Mouse (Mus musculus): ENCODE data around the gene Ubox5. TPM values are rescaled to one million over a fixed set of nuclear protein-coding genes. Genes with fewer than 3 reads are reported as not detected.

The Ubox5 gene
- total RNA-seq, 2 experiments from 2014 or later, result 3.4 to 5.3 TPM

DNA sequence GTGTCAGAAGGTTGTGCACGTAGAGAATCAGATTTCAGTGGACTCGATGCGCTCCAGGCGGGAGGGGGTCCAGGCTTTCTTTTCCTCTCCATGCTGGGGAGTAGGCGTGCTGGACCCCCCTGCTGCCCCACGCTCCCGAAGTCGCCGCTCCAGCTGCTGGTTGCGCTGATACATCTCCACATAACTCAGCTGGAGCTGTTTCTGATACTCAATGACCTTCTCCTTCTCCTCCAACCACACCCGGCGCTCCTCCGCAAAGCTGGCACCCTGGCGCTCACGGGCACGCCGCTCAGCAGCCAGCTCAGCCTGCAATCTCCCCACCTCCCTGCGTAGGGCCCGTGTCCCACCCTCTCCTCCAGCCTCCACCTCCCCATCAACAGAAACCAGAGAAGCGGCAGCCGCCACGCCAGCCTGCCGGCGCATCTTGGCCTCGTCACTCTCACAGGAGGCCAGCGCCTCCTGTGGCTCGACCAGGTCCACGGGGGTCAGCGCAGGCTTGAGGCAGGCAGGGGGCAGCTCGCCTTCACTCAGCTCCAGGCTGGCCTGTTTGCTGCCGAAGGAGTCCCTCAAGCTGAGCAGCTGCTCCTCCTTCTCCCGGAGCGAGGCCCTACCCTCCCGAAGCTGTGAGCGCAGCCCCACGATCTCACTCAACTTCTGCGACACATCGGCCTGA, 5.0 kb upstream of the Ubox5 start:
- no peak for DNase-seq
- intact Hi-C loops (cut with DNase I), result no loop called here

DNA sequence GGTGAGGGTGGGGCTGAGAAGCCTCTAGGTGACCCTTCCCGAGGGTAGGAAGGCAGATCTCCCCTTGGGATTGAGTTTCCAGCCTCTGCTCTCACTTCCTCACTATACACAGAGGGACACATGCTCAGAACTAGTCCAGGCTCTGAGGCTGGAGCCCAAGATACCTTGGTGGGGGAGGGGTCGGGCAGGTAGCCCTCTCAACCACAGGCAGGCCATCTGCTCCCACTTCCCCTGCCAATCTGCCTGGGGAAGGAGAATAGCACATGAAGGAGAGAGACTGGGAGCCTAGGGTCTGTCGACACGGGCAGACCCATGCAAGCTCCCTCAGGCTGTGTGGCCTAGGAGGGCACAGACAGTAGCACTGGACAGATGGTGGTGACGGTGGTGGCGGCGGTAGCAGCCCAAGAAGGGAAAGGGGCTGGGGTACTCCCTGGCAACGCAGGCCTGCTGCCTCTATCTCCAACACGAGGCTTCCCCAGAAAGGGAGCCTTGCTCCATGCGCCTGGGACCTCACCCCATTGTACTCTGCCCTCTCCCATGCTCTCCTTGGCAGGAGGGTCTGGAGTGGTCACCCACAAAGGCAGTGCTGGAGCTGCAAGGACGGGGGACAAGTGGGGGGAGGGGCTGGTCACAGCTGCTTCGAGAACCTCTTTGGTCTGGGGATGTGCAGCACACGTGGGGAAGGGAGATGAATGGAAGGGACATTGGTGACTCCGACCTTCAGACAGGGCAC, 4.3 kb upstream of the Ubox5 start:
- DNase-seq, result no peak
- intact Hi-C loops (cut with DNase I), result no loop called here

DNA sequence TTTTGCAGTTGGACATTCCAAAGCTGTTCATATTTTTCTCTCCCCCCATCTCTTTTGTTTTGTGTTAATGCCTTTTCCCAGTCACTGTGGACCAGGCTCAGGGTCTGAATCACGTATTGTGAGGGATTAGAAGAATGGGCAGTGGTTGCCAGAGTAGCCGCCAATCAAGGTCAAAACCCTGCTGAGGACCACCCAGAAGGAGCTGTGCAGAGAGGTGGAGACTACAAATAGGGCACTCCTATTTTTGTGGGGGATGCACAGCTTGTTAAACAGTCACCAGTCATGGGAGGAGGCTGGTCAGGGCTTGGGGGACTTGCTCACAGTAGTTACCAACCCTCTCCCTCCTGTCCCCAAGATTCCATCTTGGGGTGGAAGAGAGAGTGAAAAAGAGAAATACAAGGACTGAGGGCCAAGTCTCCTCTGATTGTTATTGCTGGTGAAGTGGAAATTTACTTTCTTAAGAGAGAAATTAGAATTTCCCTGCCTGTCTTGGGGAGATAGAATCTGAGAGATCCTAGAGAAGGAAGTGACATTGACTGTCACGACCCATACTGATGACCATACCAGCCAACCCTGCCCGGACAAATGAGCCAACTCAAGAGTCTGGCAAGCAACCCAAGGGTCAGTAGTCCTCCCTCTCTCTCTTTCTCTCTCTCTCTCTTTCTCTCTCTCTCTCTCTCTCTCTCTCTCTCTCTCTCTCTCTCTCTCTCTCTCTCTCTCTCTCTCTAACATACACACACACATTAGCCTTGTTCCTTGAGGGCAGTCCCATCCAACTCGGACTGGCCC, 3.2 kb upstream of the Ubox5 start:
- DNase-seq, result no peak
- intact Hi-C loops (cut with DNase I), result no loop called here

DNA sequence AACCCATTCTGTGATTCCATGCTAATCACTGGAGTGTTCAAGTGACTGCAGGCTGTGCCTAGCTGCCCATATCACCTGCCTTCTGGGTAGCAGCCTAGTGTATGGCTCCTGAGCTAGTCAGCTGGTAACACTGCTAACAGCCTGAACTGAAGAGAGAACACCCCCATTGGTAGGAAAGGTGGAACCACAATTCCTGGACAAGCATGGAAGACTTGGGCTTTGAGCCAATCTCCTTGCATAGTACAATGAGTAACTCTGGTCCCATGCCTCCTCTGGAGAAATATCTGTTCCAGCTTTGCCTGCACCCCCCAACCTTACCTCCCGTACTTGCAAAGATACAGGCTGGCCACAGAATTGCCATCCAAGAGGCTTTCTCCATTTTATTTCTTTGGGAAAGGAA, 2.6 kb upstream of the Ubox5 start:
- no peak for DNase-seq
- intact Hi-C loops (cut with DNase I), result no loop called here

DNA sequence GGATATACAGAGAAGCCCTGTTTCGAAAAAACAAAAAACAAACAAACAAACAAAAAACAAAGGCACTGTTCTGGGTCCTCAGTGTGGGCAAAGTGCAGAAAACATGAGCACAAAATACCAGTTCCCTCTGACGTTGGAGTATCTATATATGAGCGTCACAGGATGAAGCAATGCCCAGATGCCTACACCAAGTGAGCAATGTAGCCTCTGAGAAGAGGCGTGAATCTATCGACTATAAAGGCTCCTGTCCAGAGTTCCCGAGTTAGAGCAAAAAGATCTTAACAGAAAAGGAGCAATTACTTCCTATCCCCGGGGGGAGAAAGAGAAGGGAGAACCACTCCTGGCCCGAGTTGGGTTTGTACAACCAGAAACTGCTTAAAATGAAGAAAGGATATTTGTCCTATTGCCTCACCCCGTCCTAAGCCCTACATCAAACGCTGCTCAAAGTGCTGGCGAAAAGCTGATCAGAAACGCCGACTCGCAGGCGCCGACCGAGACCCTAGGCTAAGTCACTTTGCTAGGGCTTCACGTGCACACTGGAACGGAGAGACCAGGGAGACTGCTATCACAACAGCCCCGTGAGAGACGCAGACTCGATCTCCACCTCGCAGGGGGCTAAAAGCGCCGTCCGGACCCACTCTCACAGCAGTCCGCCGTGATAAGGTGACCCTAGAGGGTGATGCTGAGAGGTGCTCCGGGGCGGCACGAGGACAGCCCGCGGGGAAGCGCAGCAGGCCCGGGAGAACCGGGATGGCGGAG, 579 bp downstream of the Ubox5 start:
- intact Hi-C loops (cut with DNase I), result no loop called here
- no peak for DNase-seq

DNA sequence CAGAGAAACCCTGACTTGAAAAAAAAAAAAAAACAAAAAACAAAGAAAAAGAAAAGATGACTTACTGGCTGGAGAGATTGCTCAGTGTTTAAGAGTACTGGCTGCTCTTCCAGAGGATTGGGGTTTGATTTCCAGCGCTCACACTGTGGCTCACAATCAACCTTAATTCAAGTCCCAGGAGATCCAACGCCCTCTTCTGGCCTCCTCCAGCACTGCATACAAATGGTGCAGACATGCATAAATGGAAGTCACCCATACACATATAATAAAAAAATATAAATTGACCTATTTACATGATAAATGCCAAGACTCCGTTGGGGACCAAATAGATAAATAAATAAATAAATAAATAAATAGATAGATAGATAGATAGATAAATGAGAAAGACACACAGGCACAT, 1.4 kb downstream of the Ubox5 start:
- no peak for DNase-seq
- intact Hi-C loops (cut with DNase I), result no loop called here

DNA sequence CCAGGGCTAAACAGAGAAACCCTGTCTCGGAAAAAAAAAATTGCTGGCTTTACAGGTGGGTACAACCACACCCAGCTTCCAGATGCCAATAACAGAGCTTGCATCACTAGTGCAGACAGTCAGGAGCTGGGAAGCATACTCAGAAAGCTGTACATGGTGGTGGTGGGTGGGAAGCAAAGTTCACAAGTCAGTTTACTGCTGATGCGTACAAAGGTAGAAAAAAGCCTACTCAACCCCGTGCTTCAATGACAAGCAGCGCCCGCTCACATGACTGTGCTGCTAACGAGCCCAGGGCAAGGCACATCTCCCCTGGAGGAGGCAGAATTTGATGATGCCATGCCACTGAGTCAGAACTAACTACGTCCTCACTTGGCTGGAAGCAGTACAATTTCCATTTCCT, 10.9 kb downstream of the Ubox5 start:
- intact Hi-C loops (cut with DNase I), result no loop called here
- DNase-seq, result no peak

DNA sequence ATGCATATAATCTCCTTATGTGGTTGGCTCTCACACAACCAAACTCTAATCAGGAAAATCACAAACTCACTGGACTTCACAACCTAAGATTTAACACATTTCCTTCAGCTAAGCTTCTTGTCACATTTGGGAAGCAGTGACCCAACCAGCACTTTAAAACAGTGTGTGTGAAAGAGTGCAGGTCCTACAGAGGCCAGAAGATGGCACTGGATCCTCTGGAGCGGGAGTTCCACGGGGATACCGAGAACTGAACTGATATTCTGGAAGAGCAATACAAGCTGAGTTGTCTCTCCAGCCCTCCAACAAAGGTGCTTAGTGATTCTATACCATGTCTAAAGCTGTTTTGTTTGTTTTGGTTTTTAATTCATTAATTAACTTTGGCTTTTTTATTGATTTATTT, 16.7 kb downstream of the Ubox5 start:
- DNase-seq, result no peak
- intact Hi-C loops (cut with DNase I), result loop anchor here (5.0 kb wide), 1 partner anchor 154 kb away; no protein-coding TSS in a partner anchor

DNA sequence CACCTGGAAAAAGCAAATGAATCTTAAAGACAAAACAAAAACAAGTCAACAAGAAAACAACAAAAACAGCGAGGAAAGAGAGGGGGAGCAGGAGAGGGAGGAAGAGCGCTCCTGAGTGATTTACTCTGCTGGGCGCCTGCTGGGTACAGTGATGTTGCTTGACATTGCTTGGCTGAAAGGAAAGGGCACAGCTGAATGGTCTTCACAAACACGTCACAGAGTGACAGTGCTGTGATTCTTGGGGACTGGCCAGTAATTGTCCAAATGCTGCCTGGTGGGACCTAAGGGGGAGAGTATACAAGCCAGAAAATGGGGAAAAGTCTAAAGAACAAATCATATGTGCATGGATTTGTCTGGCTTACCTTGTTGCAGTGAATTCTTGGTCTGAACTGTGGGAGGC, 27.6 kb downstream of the Ubox5 start:
- DNase-seq, result no peak
- intact Hi-C loops (cut with DNase I), result no loop called here

DNA sequence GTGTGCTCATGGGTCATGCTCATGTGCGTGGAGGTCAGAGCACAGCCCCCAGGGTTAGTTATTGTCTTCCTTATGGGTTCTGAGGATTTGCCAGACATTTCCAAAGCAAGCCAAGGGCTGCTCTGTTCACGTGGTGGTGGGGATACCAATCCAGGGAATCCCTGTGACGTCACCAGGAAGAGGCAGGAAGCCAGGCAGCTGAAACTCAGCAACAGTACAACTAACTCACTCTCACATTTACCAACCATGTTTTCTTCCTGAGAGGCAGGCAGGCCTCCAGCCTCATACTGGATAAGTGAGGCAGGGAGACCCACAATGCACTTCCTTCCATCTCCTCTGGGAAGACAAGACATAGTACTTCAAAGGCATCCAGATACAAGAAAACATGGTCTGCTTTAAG, 31.4 kb downstream of the Ubox5 start:
- no peak for DNase-seq
- intact Hi-C loops (cut with DNase I), result loop anchor here (5.0 kb wide), 1 partner anchor 36 kb away; the partner anchor contains the start of gene Mrps26

DNA sequence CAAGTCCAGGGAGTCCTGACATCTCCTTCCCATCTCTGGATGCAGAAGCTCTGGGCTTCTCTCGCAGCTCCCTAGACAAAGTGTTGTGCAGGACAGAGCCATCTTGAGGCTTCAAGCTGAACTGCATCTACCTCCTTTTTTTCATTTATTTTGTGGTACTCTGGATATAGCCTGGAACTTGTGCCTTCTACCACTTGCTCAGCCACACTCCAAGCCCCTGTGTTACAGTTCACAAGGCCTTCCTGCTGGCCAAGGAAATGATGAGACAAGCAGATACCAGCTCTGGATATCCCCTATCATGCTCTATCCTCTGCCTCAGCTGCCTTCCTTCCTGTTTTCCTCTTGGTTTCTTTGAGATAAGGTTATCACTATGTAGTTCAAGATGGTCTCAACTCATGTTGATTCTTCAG, 32.2 kb downstream of the Ubox5 start:
- intact Hi-C loops (cut with DNase I), result loop anchor here (5.0 kb wide), 1 partner anchor 35 kb away; the partner anchor contains the start of gene Mrps26
- DNase-seq, result no peak

DNA sequence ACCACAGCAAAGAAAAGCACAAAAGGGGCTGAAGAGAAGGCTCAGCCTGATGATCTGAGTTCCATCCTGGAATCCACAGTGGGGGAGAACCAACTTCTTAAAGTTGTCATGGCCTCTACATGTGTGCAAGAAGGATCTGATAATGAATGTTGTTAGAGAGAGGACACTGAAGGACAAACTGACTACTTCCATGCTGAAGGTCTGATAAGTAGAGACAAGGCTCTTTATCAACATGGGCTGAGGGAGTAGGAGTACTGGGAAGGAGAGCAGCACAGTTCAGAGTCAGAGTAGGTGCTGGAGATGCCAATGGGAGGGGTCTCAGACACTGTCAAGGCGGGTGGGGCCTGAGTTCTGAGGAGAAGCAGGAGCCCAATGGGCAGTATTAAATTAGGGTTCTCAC, 34.2 kb downstream of the Ubox5 start:
- intact Hi-C loops (cut with DNase I), result loop anchor here (5.0 kb wide), 1 partner anchor 33 kb away; the partner anchor contains the start of gene Mrps26
- no peak for DNase-seq

DNA sequence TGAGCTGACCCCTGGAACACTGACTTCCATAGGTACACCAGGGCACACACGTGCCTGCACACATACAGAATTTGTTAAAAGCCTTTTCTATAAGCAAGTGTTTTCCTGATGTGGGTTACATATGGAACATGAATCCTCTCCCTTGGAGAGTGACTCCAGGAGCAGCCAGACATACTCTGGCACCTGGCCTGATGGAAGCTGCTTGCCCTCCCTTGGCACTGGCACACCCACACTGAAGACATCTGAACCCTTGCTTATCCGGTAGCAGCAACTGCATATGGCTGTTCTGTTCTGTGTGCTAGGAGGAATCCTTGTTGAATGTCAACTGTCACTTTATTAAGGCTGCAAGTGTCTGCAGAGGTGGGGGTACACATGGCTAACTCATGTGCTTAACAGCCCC, 38.8 kb downstream of the Ubox5 start:
- intact Hi-C loops (cut with DNase I), result no loop called here
- no peak for DNase-seq

DNA sequence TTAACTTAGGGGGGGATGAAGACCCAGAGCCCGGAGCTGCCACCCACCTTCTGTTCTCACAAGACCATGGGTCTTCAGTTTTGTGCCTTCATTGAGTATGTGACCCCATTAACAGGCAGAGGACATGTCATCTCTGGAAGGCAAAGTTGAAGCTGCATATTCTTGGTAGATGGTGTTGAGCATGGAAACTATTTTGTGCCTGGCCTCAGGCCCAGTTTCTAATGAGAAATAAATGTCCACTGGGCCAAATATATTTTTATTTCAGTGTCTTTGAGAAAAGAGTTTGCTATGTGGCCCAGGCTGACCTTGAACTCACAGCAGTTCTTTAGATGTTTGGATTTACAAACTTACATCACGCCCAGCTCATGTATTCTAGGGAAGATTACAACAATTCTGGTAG, 40.1 kb downstream of the Ubox5 start:
- no peak for DNase-seq
- intact Hi-C loops (cut with DNase I), result no loop called here

DNA sequence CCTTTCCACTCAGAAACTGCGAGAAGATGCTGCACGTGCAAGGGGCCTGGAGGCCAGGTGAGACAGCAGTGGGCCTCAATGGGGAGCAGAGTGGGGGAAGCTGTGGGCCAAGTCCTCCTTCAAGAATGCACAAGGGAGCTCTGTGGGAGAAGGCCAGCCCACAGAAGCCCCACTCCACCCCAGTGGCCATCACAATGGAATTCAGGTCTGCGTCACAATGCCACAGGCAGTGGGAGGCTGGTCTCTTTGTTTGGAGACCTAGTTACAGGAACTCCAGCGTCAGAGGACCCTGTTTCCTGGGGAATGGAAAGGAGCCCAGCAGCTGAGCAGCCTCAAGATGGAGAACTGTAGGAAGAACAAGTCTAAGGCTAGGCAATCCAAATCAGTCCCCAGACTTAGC, 40.7 kb downstream of the Ubox5 start:
- intact Hi-C loops (cut with DNase I), result no loop called here
- no peak for DNase-seq

DNA sequence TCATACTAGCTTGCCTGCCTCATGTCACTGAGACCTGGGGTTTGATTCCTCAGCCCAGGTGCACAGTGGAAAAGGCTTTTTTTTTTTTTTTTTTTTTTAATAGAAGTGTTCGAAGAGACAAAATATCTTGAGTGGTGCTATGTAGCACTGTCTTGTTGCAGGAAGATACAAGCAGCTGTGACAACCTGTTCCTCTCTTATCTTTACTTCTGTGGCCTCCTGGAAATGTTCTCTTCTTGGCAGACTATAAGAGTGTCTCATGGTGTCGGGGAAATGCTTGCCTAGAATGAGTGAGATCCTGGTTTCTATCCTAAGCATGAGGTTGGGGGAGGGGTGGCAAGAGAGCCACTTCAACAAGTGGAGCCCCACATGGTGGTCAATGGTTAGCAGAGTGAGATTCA, 41.5 kb downstream of the Ubox5 start:
- DNase-seq, result no peak
- intact Hi-C loops (cut with DNase I), result no loop called here

DNA sequence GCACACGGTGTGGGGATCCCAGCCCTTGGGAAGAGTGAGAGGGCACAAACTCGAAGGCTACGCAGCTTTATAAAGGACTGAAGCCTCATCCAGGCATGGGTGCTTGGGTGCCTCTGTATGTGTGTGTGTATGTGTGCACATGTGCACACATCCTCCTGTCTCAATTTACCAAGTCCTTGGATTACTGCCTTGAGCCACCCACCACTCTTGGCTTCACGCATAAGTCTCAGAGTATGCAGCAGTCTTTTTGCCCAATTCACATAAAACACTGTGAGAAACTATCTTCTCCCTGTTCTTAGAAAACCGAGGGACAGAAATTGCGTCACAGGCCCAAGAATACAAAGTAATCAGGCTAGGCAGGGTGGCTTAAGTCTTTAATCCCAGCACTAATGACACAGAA, 43.8 kb downstream of the Ubox5 start:
- no peak for DNase-seq
- intact Hi-C loops (cut with DNase I), result no loop called here

DNA sequence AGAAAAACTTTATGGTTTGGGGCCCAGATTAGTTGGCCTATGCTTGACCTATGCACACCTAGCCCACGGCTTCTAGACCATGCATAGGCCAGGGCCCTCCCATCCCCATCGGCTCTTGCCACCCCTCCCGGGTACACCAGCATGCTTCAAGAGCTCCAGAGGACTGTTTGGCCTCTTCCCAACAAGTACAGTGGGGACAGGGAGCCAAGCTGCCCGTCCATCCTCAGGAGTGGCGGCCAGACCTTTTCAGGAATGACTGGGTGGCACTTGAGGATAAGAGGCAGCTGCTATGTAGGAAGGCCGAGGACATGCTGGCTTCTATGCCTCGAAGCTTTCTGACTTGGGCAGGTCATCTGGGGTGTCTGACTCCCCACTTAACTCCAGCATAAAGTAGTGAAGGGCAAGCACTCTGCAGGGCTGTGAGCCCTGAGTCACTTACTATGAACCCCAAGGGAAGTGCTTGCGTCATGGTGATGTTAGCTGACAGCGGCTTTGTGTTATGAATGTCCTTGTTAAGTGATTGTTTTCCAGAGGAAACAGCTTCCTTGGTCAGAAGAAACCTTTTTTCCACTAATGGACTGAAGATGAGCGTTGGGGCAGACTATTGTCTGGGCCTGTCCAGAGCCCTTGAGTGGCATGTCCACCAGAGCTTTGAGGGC, 45.8 kb downstream of the Ubox5 start:
- DNase-seq, result no peak
- intact Hi-C loops (cut with DNase I), result no loop called here

DNA sequence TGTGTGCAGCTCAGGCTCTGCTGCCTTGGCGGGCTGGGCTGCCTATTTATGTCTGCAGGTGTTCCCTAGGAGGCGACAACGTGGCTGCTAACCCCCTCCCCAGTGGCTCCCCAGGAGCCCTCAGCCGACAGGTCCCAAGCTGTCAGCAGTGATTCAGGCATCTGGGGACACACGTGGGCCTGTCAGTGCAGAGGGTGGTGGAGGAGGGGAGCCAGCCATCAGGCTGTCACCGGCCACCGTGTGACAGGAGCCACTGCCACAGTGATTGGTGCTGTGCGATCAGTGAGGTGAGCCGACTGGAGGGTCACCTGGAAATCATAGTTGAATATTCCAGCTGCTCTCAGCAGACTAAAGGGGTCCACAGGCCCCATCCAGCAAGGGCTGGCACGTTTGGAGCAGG, 47.3 kb downstream of the Ubox5 start, which contains the start of gene Avp:
TSS of gene Avp (minus strand) at position 3 of the 400 bp plus-strand sequence.
- no peak for DNase-seq
- intact Hi-C loops (cut with DNase I), result no loop called here

DNA sequence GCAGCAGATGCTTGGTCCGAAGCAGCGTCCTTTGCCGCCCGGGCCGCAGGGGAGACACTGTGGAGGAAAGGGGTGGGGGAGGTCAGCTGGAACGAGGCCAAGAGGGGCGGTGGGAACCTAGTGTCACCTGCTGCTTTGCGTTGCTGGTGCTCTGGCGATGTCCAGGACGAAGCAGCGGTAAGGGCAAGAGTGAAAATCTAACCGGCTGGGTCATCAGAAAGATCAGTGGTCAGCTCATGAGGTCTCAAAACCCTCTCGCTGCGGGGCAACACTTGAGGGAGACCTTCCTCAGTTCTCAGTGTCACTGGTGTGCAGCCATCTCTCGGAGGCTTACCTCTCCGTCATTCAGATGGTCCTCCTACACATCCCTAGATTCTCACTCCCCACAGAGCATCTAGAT, 48.6 kb downstream of the Ubox5 start:
- DNase-seq, result no peak
- intact Hi-C loops (cut with DNase I), result no loop called here
